Mouse (Mus musculus): ENCODE results near the gene Nfix. TPM values are rescaled to one million over a fixed set of nuclear protein-coding genes. Genes with fewer than 3 reads are reported as not detected.
A peak's percentile ranks its signal among the peaks of the same experiment; 100 is the strongest.

Nfix gene
- polyA plus RNA-seq, 1 experiment from 2014 or later = 28.7 TPM

DNA sequence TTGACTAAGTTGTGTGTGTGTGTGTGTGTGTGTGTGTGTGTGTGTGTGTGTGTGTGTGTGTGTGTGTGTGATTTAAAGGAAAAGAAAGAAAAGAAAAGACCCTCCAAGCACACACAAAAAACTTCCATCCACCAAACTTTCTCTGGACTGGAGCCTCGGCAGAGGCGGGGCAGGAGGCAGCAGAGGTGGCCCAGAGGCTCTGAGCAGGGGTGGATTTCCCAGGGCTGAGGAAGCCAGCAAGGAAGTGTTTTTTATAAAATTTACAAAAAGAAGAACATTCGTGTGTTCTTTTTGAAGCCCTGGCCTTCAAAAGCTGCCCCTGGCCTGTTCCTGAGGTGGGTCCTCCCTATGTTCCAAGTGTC is 87.4 kb downstream of the Nfix start:
- H3K4me2 ChIP-seq = peak overlapping the region; percentile 38; the same call in 1 of the 2 replicates
- peak overlapping the region; percentile 91 for H3K27ac ChIP-seq
- H3K4me3 ChIP-seq (replicated peaks) = no peak overlapping the region
- H3K36me3 ChIP-seq = peaks cover 7% of the 10 kb centered on the region
- H3K27me3 ChIP-seq (replicated peaks) = peaks cover 15% of the 10 kb centered on the region
- peaks cover 55% of the 10 kb centered on the region for H3K4me1 ChIP-seq
- 0 out of 2 replicates have a peak, but pooled peaks have one; percentile 19 for ATAC-seq (ENCODE audit: insufficient read depth, low FRiP score, low read depth)
- no peak overlapping the region for H3K9ac ChIP-seq
- no peaks in the 10 kb centered on the region for H3K9me3 ChIP-seq
- 20% methylated on average over 3 of the region's 3 CpGs for WGBS

GRCm38 (mm10) chr8:84711933-84712758 is 88.0 kb downstream of the Nfix start:
- peak overlapping the region; percentile 91 for H3K27ac ChIP-seq
- H3K36me3 ChIP-seq = peaks cover 10% of the 10 kb centered on the region
- H3K4me1 ChIP-seq = peaks cover 61% of the 10 kb centered on the region
- no peak overlapping the region for H3K9ac ChIP-seq
- H3K9me3 ChIP-seq = no peaks in the 10 kb centered on the region
- H3K4me2 ChIP-seq = peak overlapping the region; percentile 38
- H3K4me3 ChIP-seq (replicated peaks) = no peak overlapping the region
- peak; percentile 58 for ATAC-seq (ENCODE audit: insufficient read depth, low FRiP score, low read depth)
- peaks cover 19% of the 10 kb centered on the region for H3K27me3 ChIP-seq (replicated peaks)
- WGBS = 18% methylated on average over 11 of the region's 11 CpGs

- Histone ChIP-seq H3K27ac (peak overlapping the region; percentile 91), H3K36me3 (peaks cover 10% of the 10 kb centered on the region), H3K4me3 (replicated peaks) (no peak overlapping the region), H3K4me2 (no peak overlapping the region), H3K9ac (no peak overlapping the region), H3K9me3 (no peaks in the 10 kb centered on the region), H3K27me3 (replicated peaks) (peaks cover 25% of the 10 kb centered on the region), H3K4me1 (peaks cover 69% of the 10 kb centered on the region)
- no peak for ATAC-seq (ENCODE audit: insufficient read depth, low FRiP score, low read depth)
- 53% methylated on average over 3 of the region's 3 CpGs for WGBS
Measured at GRCm38 (mm10) chr8:84711312-84711711, 88.8 kb downstream of the Nfix start.

- ATAC-seq (ENCODE audit: insufficient read depth, low FRiP score, low read depth) = no peak
- no peak overlapping the region for H3K4me3 ChIP-seq (replicated peaks)
- 95% methylated on average over 1 of the region's 1 CpGs for WGBS
- no peaks in the 10 kb centered on the region for H3K9me3 ChIP-seq
- H3K4me2 ChIP-seq = no peak overlapping the region
- 0 out of 2 replicates have a peak, but pooled peaks cover 3% of the 10 kb centered on the region for H3K36me3 ChIP-seq
- no peak overlapping the region for H3K9ac ChIP-seq
- no peak overlapping the region for H3K27ac ChIP-seq
- H3K4me1 ChIP-seq = peaks cover 73% of the 10 kb centered on the region
- peaks cover 22% of the 10 kb centered on the region for H3K27me3 ChIP-seq (replicated peaks)
Measured at GRCm38 (mm10) chr8:84709931-84710330, 90.2 kb downstream of the Nfix start.

GRCm38 (mm10) chr8:84708774-84709475 is 91.2 kb downstream of the Nfix start:
- ATAC-seq (ENCODE audit: insufficient read depth, low FRiP score, low read depth) = peak; percentile 42; the same call in 1 of the 2 replicates
- 23% methylated on average over 12 of the region's 12 CpGs for WGBS
- Histone ChIP-seq H3K9ac (no peak overlapping the region), H3K4me2 (no peak overlapping the region), H3K36me3 (0 out of 2 replicates have a peak, but pooled peaks cover 3% of the 10 kb centered on the region), H3K9me3 (no peaks in the 10 kb centered on the region), H3K27me3 (replicated peaks) (peaks cover 32% of the 10 kb centered on the region), H3K27ac (peak overlapping the region; percentile 2; the same call in 1 of the 2 replicates), H3K4me3 (replicated peaks) (no peak overlapping the region), H3K4me1 (peaks cover 78% of the 10 kb centered on the region)

- H3K4me3 ChIP-seq (replicated peaks) = peak overlapping the region; percentile 37; the same call in 1 of the 2 replicates
- H3K27ac ChIP-seq = peak overlapping the region; percentile 84; the same call in 1 of the 2 replicates
- ATAC-seq (ENCODE audit: insufficient read depth, low FRiP score, low read depth) = peak; percentile 5; the same call in 1 of the 2 replicates
- WGBS = 27% methylated on average over 15 of the region's 15 CpGs
- peaks cover 37% of the 10 kb centered on the region for H3K27me3 ChIP-seq (replicated peaks)
- H3K9ac ChIP-seq = no peak overlapping the region
- peaks cover 75% of the 10 kb centered on the region for H3K4me1 ChIP-seq
- H3K9me3 ChIP-seq = no peaks in the 10 kb centered on the region
- H3K4me2 ChIP-seq = peak overlapping the region; percentile 48
- H3K36me3 ChIP-seq = 0 out of 2 replicates have a peak, but pooled peaks cover 3% of the 10 kb centered on the region
Measured at GRCm38 (mm10) chr8:84708071-84708541, 92.0 kb downstream of the Nfix start.

DNA sequence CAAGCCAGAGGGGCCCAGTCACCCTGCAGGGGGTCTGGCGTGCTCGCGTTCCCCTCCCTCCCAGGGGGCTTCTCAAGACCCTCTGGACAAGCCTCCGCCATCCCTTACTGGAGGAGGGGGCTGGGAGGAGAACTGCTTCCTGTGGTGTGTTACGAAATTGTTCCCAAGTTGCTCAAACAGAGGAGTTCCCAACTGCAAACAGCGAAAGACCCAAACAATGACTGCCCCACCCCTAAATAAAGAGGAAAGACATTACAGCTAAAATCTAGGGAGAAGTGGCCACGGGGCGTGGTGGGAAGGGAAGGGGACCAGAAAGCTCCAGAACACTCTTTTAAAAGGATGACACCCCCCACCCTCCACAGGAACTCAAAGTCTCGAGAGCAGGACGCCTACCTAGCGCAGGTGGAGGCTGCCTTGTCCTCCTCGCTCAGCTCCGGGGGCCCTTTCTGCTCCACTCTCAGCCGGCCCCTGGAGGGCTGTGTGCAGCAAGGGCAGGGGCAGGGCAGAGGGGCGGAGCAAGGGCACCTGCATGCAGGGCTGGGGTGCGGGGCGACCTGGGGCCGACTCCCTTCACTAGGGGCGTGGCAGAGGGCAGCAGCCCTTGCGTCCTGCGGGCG is 92.8 kb downstream of the Nfix start:
- Histone ChIP-seq H3K9ac (no peak overlapping the region), H3K36me3 (0 out of 2 replicates have a peak, but pooled peaks cover 3% of the 10 kb centered on the region), H3K27me3 (replicated peaks) (peaks cover 42% of the 10 kb centered on the region), H3K4me3 (replicated peaks) (peak overlapping the region; percentile 37), H3K9me3 (no peaks in the 10 kb centered on the region), H3K27ac (peak overlapping the region; percentile 84), H3K4me1 (peaks cover 69% of the 10 kb centered on the region), H3K4me2 (peak overlapping the region; percentile 48)
- ATAC-seq (ENCODE audit: insufficient read depth, low FRiP score, low read depth) = peak; percentile 59
- 30% methylated on average over 22 of the region's 22 CpGs for WGBS

- peak overlapping the region; percentile 84 for H3K27ac ChIP-seq
- H3K27me3 ChIP-seq (replicated peaks) = peaks cover 48% of the 10 kb centered on the region
- WGBS = 17% methylated on average over 45 of the region's 45 CpGs
- H3K4me3 ChIP-seq (replicated peaks) = peak overlapping the region; percentile 37
- H3K36me3 ChIP-seq = 0 out of 2 replicates have a peak, but pooled peaks cover 3% of the 10 kb centered on the region
- 0 out of 2 replicates have a peak, but pooled peaks have one; percentile 3 for ATAC-seq (ENCODE audit: insufficient read depth, low FRiP score, low read depth)
- H3K9ac ChIP-seq = no peak overlapping the region
- no peaks in the 10 kb centered on the region for H3K9me3 ChIP-seq
- peaks cover 63% of the 10 kb centered on the region for H3K4me1 ChIP-seq
- H3K4me2 ChIP-seq = peak overlapping the region; percentile 48
Measured at GRCm38 (mm10) chr8:84706610-84707266, 93.4 kb downstream of the Nfix start.

- ATAC-seq (ENCODE audit: insufficient read depth, low FRiP score, low read depth) = no peak
- Histone ChIP-seq H3K27ac (peak overlapping the region; percentile 13; the same call in 1 of the 2 replicates), H3K9me3 (no peaks in the 10 kb centered on the region), H3K4me1 (peaks cover 61% of the 10 kb centered on the region), H3K4me2 (peak overlapping the region; percentile 54), H3K27me3 (replicated peaks) (peaks cover 50% of the 10 kb centered on the region), H3K9ac (no peak overlapping the region), H3K4me3 (replicated peaks) (peak overlapping the region; percentile 37), H3K36me3 (0 out of 2 replicates have a peak, but pooled peaks cover 3% of the 10 kb centered on the region)
- WGBS = 23% methylated on average over 12 of the region's 12 CpGs
Measured at GRCm38 (mm10) chr8:84705960-84706359, 94.2 kb downstream of the Nfix start.

DNA sequence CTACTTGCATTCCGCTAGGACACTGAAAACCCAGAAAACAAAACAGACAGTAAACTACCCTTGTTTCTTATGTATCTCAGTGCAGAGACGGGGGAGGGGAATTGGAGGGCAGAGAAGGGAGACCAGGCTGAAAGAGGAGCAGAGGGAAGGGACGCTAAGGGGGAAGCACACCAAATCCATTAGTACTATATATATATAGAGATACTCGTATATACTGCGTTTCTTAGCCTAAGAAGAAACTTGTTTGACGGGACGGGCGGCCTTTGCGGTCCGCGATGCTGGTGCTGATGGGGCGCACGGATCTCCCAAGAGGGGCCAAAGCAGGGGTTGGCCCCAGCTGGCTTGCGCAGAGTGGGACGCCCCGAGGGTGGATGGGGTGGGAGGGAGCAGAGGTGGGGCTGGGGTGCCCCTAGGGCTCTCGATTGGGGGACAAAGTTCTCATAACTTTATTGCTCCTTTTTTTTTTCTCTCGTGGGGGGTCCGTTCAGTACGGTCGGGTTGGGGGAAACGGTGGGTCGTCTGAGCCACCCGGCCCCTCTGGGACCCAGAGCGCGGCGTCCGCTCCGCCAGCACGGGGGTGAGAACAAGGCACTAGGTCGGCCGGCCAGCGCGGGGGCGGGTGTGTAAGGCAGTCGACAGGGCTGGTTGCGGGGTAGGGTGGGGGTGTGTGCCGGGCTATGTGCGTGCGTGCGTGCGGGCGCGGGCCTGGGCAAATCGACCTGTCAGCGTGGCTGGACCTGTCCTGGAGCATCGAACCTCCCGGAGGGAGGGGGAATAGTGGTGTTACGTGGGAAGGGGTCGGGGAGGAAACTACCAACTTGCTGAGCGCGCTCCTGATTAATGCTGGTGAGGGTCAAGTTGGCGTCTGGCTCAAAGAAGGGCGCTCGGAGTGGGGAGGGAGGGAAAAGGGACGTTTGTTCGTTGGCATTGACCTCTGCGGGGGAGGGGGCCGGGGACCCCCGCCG is 95.0 kb downstream of the Nfix start:
- ATAC-seq (ENCODE audit: insufficient read depth, low FRiP score, low read depth) = no peak
- Histone ChIP-seq H3K9me3 (no peaks in the 10 kb centered on the region), H3K27me3 (replicated peaks) (peaks cover 50% of the 10 kb centered on the region), H3K36me3 (0 out of 2 replicates have a peak, but pooled peaks cover 3% of the 10 kb centered on the region), H3K4me1 (peaks cover 61% of the 10 kb centered on the region), H3K4me3 (replicated peaks) (peak overlapping the region; percentile 31), H3K27ac (peak overlapping the region; percentile 65), H3K4me2 (peak overlapping the region; percentile 54), H3K9ac (no peak overlapping the region; the same call in 1 of the 2 replicates)
- 12% methylated on average over 57 of the region's 61 CpGs for WGBS
